Mouse (Mus musculus): ENCODE measurements around the gene Scn8a. TPM values are rescaled to one million over a fixed set of nuclear protein-coding genes. Genes with fewer than 3 reads are reported as not detected.

Gene Scn8a
- 2.2 TPM for polyA plus RNA-seq (2015; fragmentation: Illumina TruSeq; extraction: RNeasy Lipid Tissue Mini Kit (QIAGEN cat#74804); ENCODE audit: insufficient read depth, low replicate concordance)

GRCm38 (mm10) chr15:100869558-100869957, at the start of gene Scn8a:
Gene Scn8a, plus strand, starts transcription at chr15:100869858.

GRCm38 (mm10) chr15:101047194-101047555, 177.5 kb downstream of the Scn8a start, which contains the start of gene Gm47841:
Gene Gm47841, minus strand, starts transcription at chr15:101047397.

GRCm38 (mm10) chr15:101077813-101078730, 208.4 kb downstream of the Scn8a start, which contains the start of gene Fignl2:
Gene Fignl2, minus strand, starts transcription at chr15:101078567.

Other genes with a start within 250 kb of the Scn8a start
- 20.1 TPM for gene Smagp, start 232.9 kb upstream of the Scn8a start, polyA plus RNA-seq (2015; fragmentation: Illumina TruSeq; extraction: RNeasy Lipid Tissue Mini Kit (QIAGEN cat#74804); ENCODE audit: insufficient read depth, low replicate concordance)
- 90.0 TPM for gene Bin2, start 200.3 kb upstream of the Scn8a start, polyA plus RNA-seq (2015; fragmentation: Illumina TruSeq; extraction: RNeasy Lipid Tissue Mini Kit (QIAGEN cat#74804); ENCODE audit: insufficient read depth, low replicate concordance)
- gene Cela1, start 181.9 kb upstream of the Scn8a start, polyA plus RNA-seq (2015; fragmentation: Illumina TruSeq; extraction: RNeasy Lipid Tissue Mini Kit (QIAGEN cat#74804); ENCODE audit: insufficient read depth, low replicate concordance) = 46.7 TPM
- 32.8 TPM for gene Galnt6, start 140.5 kb upstream of the Scn8a start, polyA plus RNA-seq (2015; fragmentation: Illumina TruSeq; extraction: RNeasy Lipid Tissue Mini Kit (QIAGEN cat#74804); ENCODE audit: insufficient read depth, low replicate concordance)
- gene Slc4a8, start 108.1 kb upstream of the Scn8a start, polyA plus RNA-seq (2015; fragmentation: Illumina TruSeq; extraction: RNeasy Lipid Tissue Mini Kit (QIAGEN cat#74804); ENCODE audit: insufficient read depth, low replicate concordance) = 24.8 TPM
- not detected for gene Gm47841, start 177.5 kb downstream of the Scn8a start, polyA plus RNA-seq (2015; fragmentation: Illumina TruSeq; extraction: RNeasy Lipid Tissue Mini Kit (QIAGEN cat#74804); ENCODE audit: insufficient read depth, low replicate concordance)
- 1.5 TPM for gene Fignl2, start 208.7 kb downstream of the Scn8a start, polyA plus RNA-seq (2015; fragmentation: Illumina TruSeq; extraction: RNeasy Lipid Tissue Mini Kit (QIAGEN cat#74804); ENCODE audit: insufficient read depth, low replicate concordance)
- not detected for gene Ankrd33, start 245.9 kb downstream of the Scn8a start, polyA plus RNA-seq (2015; fragmentation: Illumina TruSeq; extraction: RNeasy Lipid Tissue Mini Kit (QIAGEN cat#74804); ENCODE audit: insufficient read depth, low replicate concordance)